Mouse (Mus musculus) forebrain, embryonic 16.5 days (tissue): ENCODE data around the gene Epb42. TPM values are rescaled to one million over a fixed set of nuclear protein-coding genes. Genes with fewer than 3 reads are reported as not detected.
"Not testable (repeated sequence)": the region's sequence is repeated elsewhere in the genome, so short reads cannot be mapped to it uniquely, and the experiment has no call there.

Experiments used
- ATAC-seq: fragments of 200-750 bp; cut with Nextera tagmentation; 2 replicates; pipeline ENCODE4 v1.8.0; 2017; ENCODE audit warnings: mild to moderate bottlenecking, moderate library complexity
- H3K27ac ChIP-seq: fragments of 300-500 bp; sonication (generic); 2 replicates; pipeline ENCODE4 v1.5.1; 2014; ENCODE audit warnings: low read length, control low read depth
- H3K27me3 ChIP-seq: fragments of 300-500 bp; sonication (generic); replicated peaks from 2 replicates; pipeline ENCODE4 v1.6.1; 2014; ENCODE audit warnings: low read length; ENCODE audit not compliant: control insufficient read depth, insufficient read depth
- H3K36me3 ChIP-seq: fragments of 300-500 bp; sonication (generic); 2 replicates; pipeline ENCODE4 v1.6.1; 2014; ENCODE audit not compliant: control insufficient read depth, insufficient read depth
- H3K4me1 ChIP-seq: fragments of 300-500 bp; sonication (generic); replicated peaks from 2 replicates; pipeline ENCODE4 v1.6.1; 2014; ENCODE audit warnings: low read length; ENCODE audit not compliant: control insufficient read depth, insufficient read depth
- H3K4me2 ChIP-seq: fragments of 300-500 bp; sonication (generic); 2 replicates; pipeline ENCODE4 v1.6.1; 2014; ENCODE audit warnings: mild to moderate bottlenecking, low read length, control low read depth
- H3K4me3 ChIP-seq: fragments of 300-500 bp; sonication (generic); replicated peaks from 2 replicates; pipeline ENCODE4 v1.5.1; 2014; ENCODE audit warnings: mild to moderate bottlenecking, low read length, control low read depth
- H3K9ac ChIP-seq: fragments of 300-500 bp; sonication (generic); replicated peaks from 2 replicates; pipeline ENCODE4 v1.6.1; 2014; ENCODE audit warnings: low read depth, low read length, control low read depth
- H3K9me3 ChIP-seq: fragments of 300-500 bp; sonication (generic); 2 replicates; pipeline ENCODE4 v1.6.1; 2016; ENCODE audit warnings: low read length; ENCODE audit not compliant: control insufficient read depth
- WGBS: fragments of 180-500 bp; shearing (Covaris S2); extraction: QIAGEN DNeasy Blood & Tissue Kit; methylation state at CpG from one replicate; pipeline ENCODE4 v1.1.7; 2014; 5-methylcytosine and 5-hydroxymethylcytosine counted together
- polyA plus RNA-seq: library from polyadenylated mRNA; unstranded; fragments of >200 nt; fragmentation: Nextera tagmentation; extraction: Ambion mirVana; gene quantifications from 2 replicates; pipeline ENCODE4 v1.2.1, GENCODE M21; 2015

The Epb42 gene
- polyA plus RNA-seq, 1 experiment from 2014 or later, result 0.23 TPM

DNA sequence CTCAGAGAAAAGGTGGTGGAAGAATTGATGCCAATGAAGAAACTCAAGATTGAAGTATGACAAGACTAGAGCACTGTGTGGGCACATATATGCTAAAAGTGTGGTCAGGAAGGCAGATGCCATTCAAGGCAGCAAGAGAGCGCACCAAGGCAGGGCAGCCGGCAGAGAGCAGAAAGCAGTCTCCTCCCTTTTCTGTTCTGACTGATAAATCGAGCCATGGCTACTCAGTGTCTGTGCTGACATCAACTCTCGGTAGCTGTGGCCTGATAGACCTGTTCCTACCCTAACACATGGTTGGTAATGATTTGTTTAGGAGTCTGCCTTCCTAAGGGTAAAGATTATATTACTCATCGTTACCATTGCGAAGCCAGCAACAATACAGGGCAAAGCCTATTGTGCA is 19.0 kb upstream of the Epb42 start:
- ATAC-seq, result no peak
- Histone ChIP-seq H3K9me3 (no peaks in the 10 kb centered on the region), H3K27ac (no peak overlapping the region), H3K4me3 (no peak overlapping the region), H3K4me2 (no peak overlapping the region), H3K36me3 (no peaks in the 10 kb centered on the region), H3K4me1 (no peaks in the 10 kb centered on the region), H3K9ac (no peak overlapping the region), H3K27me3 (no peaks in the 10 kb centered on the region)
- WGBS, result 86% methylated on average over 6 of the region's 6 CpGs

DNA sequence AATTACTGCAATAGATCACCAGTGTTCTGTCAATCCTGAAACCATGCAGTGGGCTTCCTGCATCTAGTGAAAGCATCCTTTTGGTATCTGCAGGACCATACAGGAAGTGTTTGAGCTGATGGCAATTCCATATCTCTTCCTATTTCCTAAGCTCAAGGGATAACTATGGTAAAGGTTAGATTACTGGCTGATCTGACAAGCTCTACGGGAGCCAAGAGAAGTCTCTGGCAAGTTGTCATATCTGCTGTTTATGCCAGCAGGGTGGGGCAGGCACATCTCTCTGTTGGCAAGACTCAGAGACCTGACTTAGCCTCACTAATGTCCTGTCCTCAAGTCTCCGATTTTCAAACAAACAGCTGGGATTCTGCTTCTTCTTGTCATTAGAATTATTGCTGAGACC is 17.2 kb upstream of the Epb42 start:
- Histone ChIP-seq H3K36me3 (no peaks in the 10 kb centered on the region), H3K9ac (no peak overlapping the region), H3K9me3 (no peaks in the 10 kb centered on the region), H3K27me3 (no peaks in the 10 kb centered on the region), H3K4me3 (no peak overlapping the region), H3K4me1 (no peaks in the 10 kb centered on the region), H3K4me2 (no peak overlapping the region), H3K27ac (no peak overlapping the region)
- no peak for ATAC-seq
- WGBS, result 79% methylated on average over 2 of the region's 2 CpGs

DNA sequence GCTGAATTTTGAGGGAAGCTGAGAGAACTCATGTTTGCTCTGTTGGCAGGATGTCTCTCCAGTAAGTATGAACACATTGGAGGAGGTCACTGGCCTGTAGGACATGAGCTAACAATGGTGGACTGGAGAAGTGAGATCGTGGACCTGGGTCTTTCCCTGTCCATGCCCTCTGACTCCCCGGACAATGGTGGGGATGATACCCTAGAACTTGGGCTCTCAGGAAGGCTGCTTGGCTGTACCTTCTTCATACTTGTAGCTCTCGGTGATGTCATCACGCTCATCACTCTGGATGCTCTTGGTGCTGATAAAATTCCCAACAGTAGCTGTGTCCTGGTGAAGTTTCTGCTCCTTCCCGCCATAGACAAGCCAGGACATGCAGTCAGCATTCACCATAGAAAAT is 15.3 kb upstream of the Epb42 start:
- Histone ChIP-seq H3K27ac (no peak overlapping the region), H3K36me3 (no peaks in the 10 kb centered on the region), H3K4me1 (no peaks in the 10 kb centered on the region), H3K4me3 (no peak overlapping the region), H3K9me3 (no peaks in the 10 kb centered on the region), H3K27me3 (no peaks in the 10 kb centered on the region), H3K9ac (no peak overlapping the region), H3K4me2 (no peak overlapping the region)
- 88% methylated on average over 5 of the region's 5 CpGs for WGBS
- no peak for ATAC-seq

DNA sequence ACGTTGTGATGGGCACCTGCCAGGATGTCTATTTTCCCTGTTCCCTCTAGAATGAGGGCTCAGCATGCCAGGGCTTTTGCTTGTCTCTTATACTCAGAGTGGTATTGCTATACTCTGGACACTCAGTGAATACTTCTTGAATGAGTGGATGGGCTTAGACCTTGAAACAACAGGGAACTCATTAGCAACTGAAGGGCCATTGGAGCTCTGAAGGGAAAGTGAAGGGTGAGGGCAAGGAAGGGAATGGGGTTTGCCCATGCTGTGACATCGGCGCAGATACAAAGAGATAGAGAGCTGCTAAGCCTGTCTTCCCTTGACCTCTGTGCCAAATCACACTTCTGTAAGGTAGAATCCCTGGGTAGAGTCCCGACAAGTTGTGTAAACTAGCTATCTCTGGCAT is 8.8 kb upstream of the Epb42 start:
- H3K4me3 ChIP-seq, result no peak overlapping the region
- no peak overlapping the region for H3K4me2 ChIP-seq
- no peaks in the 10 kb centered on the region for H3K9me3 ChIP-seq
- no peak for ATAC-seq
- no peaks in the 10 kb centered on the region for H3K4me1 ChIP-seq
- WGBS, result 75% methylated on average over 4 of the region's 4 CpGs
- H3K27me3 ChIP-seq, result no peaks in the 10 kb centered on the region
- H3K9ac ChIP-seq, result no peak overlapping the region
- no peaks in the 10 kb centered on the region for H3K36me3 ChIP-seq
- H3K27ac ChIP-seq, result no peak overlapping the region

DNA sequence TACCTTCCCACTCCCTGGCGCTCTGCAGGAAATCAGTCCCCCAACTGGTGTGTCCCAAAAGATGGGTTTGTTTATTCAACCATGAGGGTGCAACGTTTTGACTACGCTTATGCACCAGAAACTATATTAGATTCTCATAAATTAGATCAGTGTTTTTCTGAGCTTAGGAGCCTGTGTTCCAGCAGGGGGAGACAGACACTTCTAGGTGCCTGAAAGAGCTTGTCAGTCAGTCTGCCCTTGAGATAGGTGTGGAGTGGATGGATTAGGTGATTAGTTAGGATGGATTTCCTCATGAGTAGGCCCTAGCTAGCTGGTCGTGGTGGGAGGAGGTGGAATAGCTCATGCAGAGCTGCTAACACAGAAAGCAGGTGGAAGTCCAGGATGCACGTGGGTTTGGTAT is 4.2 kb upstream of the Epb42 start:
- Histone ChIP-seq H3K4me2 (no peak overlapping the region), H3K9me3 (no peaks in the 10 kb centered on the region), H3K36me3 (no peaks in the 10 kb centered on the region), H3K27me3 (no peaks in the 10 kb centered on the region), H3K4me3 (no peak overlapping the region), H3K9ac (no peak overlapping the region), H3K27ac (no peak overlapping the region), H3K4me1 (no peaks in the 10 kb centered on the region)
- WGBS, result 47% methylated on average over 5 of the region's 5 CpGs
- no peak for ATAC-seq

DNA sequence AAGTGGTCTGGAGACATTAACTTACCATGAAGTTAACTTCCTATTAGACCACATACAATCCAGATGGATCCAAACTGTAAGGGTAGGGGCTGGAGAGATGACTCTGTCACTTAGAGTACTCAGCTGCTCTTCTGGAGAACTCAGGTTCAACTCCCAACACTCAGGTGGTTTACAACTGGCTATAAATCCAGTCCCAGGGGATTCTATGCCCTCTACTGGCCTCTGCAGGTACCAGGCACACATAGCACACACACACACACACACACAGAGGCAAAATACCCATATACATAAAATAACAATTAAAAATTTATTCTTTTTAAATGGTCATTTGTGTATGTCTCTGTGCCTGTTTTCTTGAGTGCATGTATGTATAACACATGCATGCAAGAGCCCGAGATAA is 2.5 kb upstream of the Epb42 start:
- no peak overlapping the region for H3K9ac ChIP-seq
- no peaks in the 10 kb centered on the region for H3K27me3 ChIP-seq
- H3K36me3 ChIP-seq, result no peaks in the 10 kb centered on the region
- no peak for ATAC-seq
- no peaks in the 10 kb centered on the region for H3K4me1 ChIP-seq
- no peak overlapping the region for H3K4me2 ChIP-seq
- no peak overlapping the region for H3K4me3 ChIP-seq
- H3K27ac ChIP-seq, result no peak overlapping the region
- no peaks in the 10 kb centered on the region for H3K9me3 ChIP-seq
- 94% methylated on average over 1 of the region's 1 CpGs for WGBS

DNA sequence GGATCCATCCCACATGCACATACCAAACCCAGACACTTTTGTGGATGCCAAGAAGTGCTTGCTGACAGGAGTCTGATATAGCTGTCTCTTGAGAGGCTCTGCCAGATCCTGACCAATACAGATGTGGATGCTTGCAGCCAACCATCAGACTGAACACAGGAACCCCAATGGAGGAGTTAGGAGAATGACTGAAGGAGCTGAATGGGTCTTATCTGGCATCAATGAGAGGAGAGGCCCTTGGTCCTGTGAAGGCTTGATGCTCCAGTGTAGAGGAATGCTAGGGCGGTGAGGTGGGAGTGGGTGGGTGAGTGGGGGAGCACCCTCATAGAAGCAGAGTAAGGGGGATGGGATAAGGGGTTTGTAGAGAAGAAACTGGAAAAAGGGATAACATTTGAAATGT is 2.0 kb upstream of the Epb42 start:
- H3K4me2 ChIP-seq, H3K27me3 ChIP-seq, H3K9me3 ChIP-seq, H3K27ac ChIP-seq, H3K4me3 ChIP-seq, H3K9ac ChIP-seq, ATAC-seq, H3K4me1 ChIP-seq, H3K36me3 ChIP-seq: not testable (repeated sequence)
- WGBS, result 100% methylated on average over 1 of the region's 1 CpGs

DNA sequence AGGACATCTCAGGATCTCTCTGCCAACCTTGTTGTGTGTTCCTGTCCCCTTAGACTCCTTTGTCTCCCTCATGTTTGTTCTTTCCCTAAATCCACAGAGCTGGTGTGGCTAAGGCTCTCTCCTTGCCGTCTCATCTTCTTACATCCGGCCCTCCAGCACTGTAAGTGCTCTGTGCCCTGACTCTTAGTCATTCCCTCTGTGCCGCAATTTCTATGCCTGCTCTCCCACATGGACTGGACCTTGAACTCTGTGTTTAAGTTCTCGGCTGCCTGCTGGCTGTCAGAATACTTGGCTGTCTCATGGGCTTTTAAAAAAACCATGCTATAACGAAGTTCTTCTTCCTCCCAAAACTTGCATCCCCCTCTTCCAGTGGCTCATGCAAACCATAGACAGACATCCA is 14.0 kb downstream of the Epb42 start:
- Histone ChIP-seq H3K4me2 (no peak overlapping the region), H3K4me3 (no peak overlapping the region), H3K4me1 (no peaks in the 10 kb centered on the region), H3K9me3 (peaks cover under 1% of the 10 kb centered on the region; the same call in 1 of the 2 replicates), H3K27ac (no peak overlapping the region), H3K27me3 (no peaks in the 10 kb centered on the region), H3K9ac (no peak overlapping the region), H3K36me3 (peaks cover 1% of the 10 kb centered on the region)
- WGBS, result 71% methylated on average over 5 of the region's 5 CpGs
- ATAC-seq, result no peak

DNA sequence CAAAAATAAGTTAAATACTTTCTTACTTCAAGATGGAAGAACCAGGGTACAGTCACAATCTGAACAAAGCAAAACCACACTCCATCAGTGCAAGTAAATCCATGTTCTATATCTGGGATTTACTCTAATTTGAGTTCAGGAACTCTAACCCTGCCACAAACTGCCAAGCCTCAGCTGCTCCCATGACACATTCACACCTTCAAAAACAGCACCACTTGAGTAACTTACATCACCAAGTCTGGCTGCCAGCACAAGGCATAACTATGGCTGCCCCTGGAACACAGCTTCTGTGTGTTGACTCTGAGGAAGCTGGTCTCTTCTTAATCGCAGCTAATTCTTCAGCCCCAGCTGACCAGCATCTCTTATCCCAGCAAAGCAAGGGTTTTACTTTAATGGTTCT is 19.7 kb downstream of the Epb42 start:
- 90% methylated on average over 1 of the region's 1 CpGs for WGBS
- Histone ChIP-seq H3K4me1 (no peaks in the 10 kb centered on the region), H3K9me3 (peaks cover 3% of the 10 kb centered on the region; the same call in 1 of the 2 replicates), H3K27ac (no peak overlapping the region), H3K4me2 (no peak overlapping the region), H3K9ac (no peak overlapping the region), H3K36me3 (peaks cover 19% of the 10 kb centered on the region), H3K4me3 (no peak overlapping the region), H3K27me3 (no peaks in the 10 kb centered on the region)
- no peak for ATAC-seq

DNA sequence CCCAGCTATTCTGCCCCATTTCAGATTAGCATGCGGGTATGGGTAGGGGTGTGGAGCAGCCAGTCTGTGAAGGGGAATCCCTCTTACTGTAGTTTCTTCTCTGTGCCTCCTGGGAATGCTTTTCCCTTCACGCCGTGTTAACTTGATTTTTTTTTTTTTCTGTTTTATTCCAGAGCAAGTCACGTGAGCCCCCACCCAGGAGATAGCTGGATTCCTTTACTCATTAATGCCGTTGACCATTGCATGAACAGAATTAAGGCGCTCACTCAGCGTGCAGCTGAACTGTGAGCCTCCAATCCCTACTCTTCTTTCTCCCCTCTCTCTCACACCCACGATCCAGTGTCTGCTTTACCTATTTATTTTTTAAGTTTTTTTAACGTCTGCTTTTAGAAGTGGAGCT is 20.6 kb downstream of the Epb42 start:
- H3K4me2 ChIP-seq, result no peak overlapping the region
- H3K9me3 ChIP-seq, result peaks cover 3% of the 10 kb centered on the region; the same call in 1 of the 2 replicates
- H3K9ac ChIP-seq, result no peak overlapping the region
- WGBS, result 85% methylated on average over 9 of the region's 9 CpGs
- H3K27ac ChIP-seq, result no peak overlapping the region
- no peaks in the 10 kb centered on the region for H3K4me1 ChIP-seq
- no peak for ATAC-seq
- peaks cover 22% of the 10 kb centered on the region for H3K36me3 ChIP-seq
- no peaks in the 10 kb centered on the region for H3K27me3 ChIP-seq
- H3K4me3 ChIP-seq, result no peak overlapping the region
